Mouse (Mus musculus) heart, postnatal 10 days (tissue): ENCODE measurements at regions not wholly inside any gene's neighbourhood (a gene's known extent, or its start where the extent isn't known, plus 50 kb on each side); places are given as distances from the start of the nearest gene placed in this dataset.

ENCODE experiments used
- DNase-seq, 2 experiments: peaks; one replicate each; pipeline ENCODE4 v3.0.0; 2021
- intact Hi-C: fragments of 180-260 bp; cut with DNase I; formaldehyde crosslinking; loops from one replicate; pipeline ENCODE4 v1.15.1; 2025

GRCm38 (mm10) chr16:64391440-64392197, 210.6 kb downstream of the Csnka2ip start:
- intact Hi-C loops, result no loop called here
- DNase-seq, result no peak

- DNase-seq, result no peak
These were observed 233.4 kb downstream of the Csnka2ip start for GRCm38 (mm10) chr16:64368608-64369399.

GRCm38 (mm10) chr16:64347940-64348339, 254.3 kb downstream of the Csnka2ip start:
- intact Hi-C loops, result no loop called here
- DNase-seq, result no peak

More at GRCm38 (mm10) chr16:64368608-64369399, 233.4 kb downstream of the Csnka2ip start:
- intact Hi-C loops, result no loop called here

- intact Hi-C loops, result no loop called here
- no peak for DNase-seq
These were observed 269.2 kb downstream of the Csnka2ip start for GRCm38 (mm10) chr16:64332887-64333455.

GRCm38 (mm10) chr16:64332195-64332886, 269.9 kb downstream of the Csnka2ip start:
- intact Hi-C loops, result no loop called here
- DNase-seq, result no peak

GRCm38 (mm10) chr16:64329264-64330060, 272.7 kb downstream of the Csnka2ip start:
- intact Hi-C loops, result no loop called here
- DNase-seq, result no peak

- intact Hi-C loops, result no loop called here
- no peak for DNase-seq
These were observed 283.3 kb downstream of the Csnka2ip start for GRCm38 (mm10) chr16:64318796-64319493.

GRCm38 (mm10) chr16:64316831-64317230, 285.4 kb downstream of the Csnka2ip start:
- DNase-seq, result no peak
- intact Hi-C loops, result no loop called here

GRCm38 (mm10) chr16:64293507-64293906, 308.7 kb downstream of the Csnka2ip start:
- intact Hi-C loops, result no loop called here
- no peak for DNase-seq

- intact Hi-C loops, result no loop called here
- DNase-seq, result no peak
These were observed 316.9 kb downstream of the Csnka2ip start for GRCm38 (mm10) chr16:64285306-64285705.

- intact Hi-C loops, result no loop called here
- DNase-seq, result no peak
These were observed 326.2 kb downstream of the Csnka2ip start for GRCm38 (mm10) chr16:64275860-64276597.

- intact Hi-C loops, result no loop called here
These were observed 326.8 kb downstream of the Csnka2ip start for GRCm38 (mm10) chr16:64275420-64275819.

GRCm38 (mm10) chr16:64264960-64265736, 337.1 kb downstream of the Csnka2ip start:
- DNase-seq, result no peak
- intact Hi-C loops, result no loop called here

More at GRCm38 (mm10) chr16:64275420-64275819, 326.8 kb downstream of the Csnka2ip start:
- DNase-seq, result no peak

- no peak for DNase-seq
- intact Hi-C loops, result no loop called here
These were observed 351.1 kb downstream of the Csnka2ip start for GRCm38 (mm10) chr16:64251155-64251554.

- DNase-seq, result no peak
- intact Hi-C loops, result no loop called here
These were observed 353.5 kb downstream of the Csnka2ip start for GRCm38 (mm10) chr16:64248743-64249142.

- DNase-seq, result no peak
- intact Hi-C loops, result no loop called here
These were observed 356.3 kb downstream of the Csnka2ip start for GRCm38 (mm10) chr16:64245942-64246341.

- DNase-seq, result no peak
- intact Hi-C loops, result no loop called here
These were observed 360.4 kb upstream of the Epha3 start for GRCm38 (mm10) chr16:64224336-64224735.

- no peak for DNase-seq
- intact Hi-C loops, result no loop called here
These were observed 352.7 kb upstream of the Epha3 start for GRCm38 (mm10) chr16:64216671-64217070.
